Mouse (Mus musculus) kidney, postnatal 4 days (tissue): ENCODE results near the gene Dbi.
A peak's percentile ranks its signal among the peaks of the same experiment; 100 is the strongest.

Experiments
- DNase-seq, 2 experiments: peaks; one replicate each; pipeline ENCODE4 v3.0.0; 2021; ENCODE audit warnings: mixed read lengths in 2 of 2

The Dbi gene

GRCm38 (mm10) chr1:120082957-120083585 lies 37.8 kb downstream of the Dbi start:
- peak; percentile 61 to 77 for DNase-seq

- DNase-seq, result no peak
These were observed 40.2 kb downstream of the Dbi start for GRCm38 (mm10) chr1:120080632-120081031.

- no peak for DNase-seq
These were observed 43.0 kb downstream of the Dbi start for GRCm38 (mm10) chr1:120077746-120078410.

GRCm38 (mm10) chr1:120075507-120075906 lies 45.4 kb downstream of the Dbi start:
- DNase-seq, result no peak

- DNase-seq, result no peak
These were observed 45.9 kb downstream of the Dbi start for GRCm38 (mm10) chr1:120074931-120075330.

- no peak for DNase-seq
These were observed 46.6 kb downstream of the Dbi start for GRCm38 (mm10) chr1:120074307-120074702.

- peak; percentile 91 to 95 for DNase-seq
These were observed 47.2 kb downstream of the Dbi start, which contains the start of gene Tmem37 for GRCm38 (mm10) chr1:120073519-120074306. Gene Tmem37, minus strand, starts transcription at chr1:120074074.

GRCm38 (mm10) chr1:120072900-120073299 lies 48.0 kb downstream of the Dbi start:
- DNase-seq, result peak; percentile 81 to 89

- DNase-seq, result no peak
These were observed 49.7 kb downstream of the Dbi start for GRCm38 (mm10) chr1:120071133-120071532.

- DNase-seq, result no peak
These were observed 50.7 kb downstream of the Dbi start for GRCm38 (mm10) chr1:120070168-120070567.

- DNase-seq, result no peak
These were observed 51.8 kb downstream of the Dbi start for GRCm38 (mm10) chr1:120069120-120069519.

- no peak for DNase-seq
These were observed 54.3 kb downstream of the Dbi start for GRCm38 (mm10) chr1:120066625-120067024.

- DNase-seq, result no peak
These were observed 54.7 kb downstream of the Dbi start for GRCm38 (mm10) chr1:120066159-120066558.

GRCm38 (mm10) chr1:120064036-120064682 lies 56.7 kb downstream of the Dbi start:
- DNase-seq, result no peak
